Mouse (Mus musculus): Measurements from ENCODE around the gene P2rx4.
"Not testable (repeated sequence)": the region's sequence is repeated elsewhere in the genome, so short reads cannot be mapped to it uniquely, and the experiment has no call there.

Gene P2rx4

GRCm38 (mm10) chr5:122707276-122708181 is at the start of gene P2rx4:
TSS of gene P2rx4 (plus strand) at chr5:122707544.
- DNase-seq (ENCODE audit: low read depth, low spot score) = peak; percentile 36

DNA sequence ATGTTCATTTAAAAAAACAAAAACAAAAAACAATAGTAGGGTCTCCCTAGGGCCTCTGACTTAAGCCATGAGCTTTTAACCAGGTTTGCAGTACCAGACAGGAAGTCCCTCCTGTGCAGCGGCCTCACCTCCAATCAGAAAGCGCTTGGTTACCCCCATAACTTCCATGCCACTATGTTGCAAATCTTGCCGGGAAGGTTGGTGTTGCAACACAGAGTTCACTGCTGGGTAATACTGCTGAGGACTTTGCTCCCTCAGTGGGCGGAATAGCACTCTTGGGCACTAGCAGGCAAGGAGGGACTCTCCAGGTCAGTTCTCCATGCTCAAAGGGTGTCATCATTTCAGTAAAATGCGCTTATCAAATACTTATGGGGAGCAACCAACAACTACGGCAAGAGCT is 44.8 kb upstream of the P2rx4 start:
- no peak for DNase-seq (ENCODE audit: low read depth, low spot score)

DNA sequence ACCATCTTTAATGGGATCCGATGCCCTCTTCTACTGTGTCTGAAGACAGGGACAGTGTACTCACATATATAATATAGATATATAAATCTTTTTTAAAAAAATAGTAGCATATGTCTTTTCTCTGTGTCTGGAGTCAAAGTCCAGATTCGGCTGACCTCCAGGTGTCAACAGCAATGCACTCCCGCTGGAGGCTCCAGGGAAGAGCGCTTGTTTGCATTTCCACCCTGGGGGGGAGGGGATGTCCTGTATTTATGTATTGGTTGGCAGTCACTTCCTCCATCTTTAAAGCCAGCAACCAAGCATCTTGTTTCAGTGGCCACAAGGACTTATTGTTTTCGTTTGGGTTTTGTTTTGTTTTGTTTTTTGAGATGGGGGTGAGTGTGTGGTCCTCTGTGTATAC is 42.3 kb upstream of the P2rx4 start:
- DNase-seq (ENCODE audit: low read depth, low spot score) = no peak

DNA sequence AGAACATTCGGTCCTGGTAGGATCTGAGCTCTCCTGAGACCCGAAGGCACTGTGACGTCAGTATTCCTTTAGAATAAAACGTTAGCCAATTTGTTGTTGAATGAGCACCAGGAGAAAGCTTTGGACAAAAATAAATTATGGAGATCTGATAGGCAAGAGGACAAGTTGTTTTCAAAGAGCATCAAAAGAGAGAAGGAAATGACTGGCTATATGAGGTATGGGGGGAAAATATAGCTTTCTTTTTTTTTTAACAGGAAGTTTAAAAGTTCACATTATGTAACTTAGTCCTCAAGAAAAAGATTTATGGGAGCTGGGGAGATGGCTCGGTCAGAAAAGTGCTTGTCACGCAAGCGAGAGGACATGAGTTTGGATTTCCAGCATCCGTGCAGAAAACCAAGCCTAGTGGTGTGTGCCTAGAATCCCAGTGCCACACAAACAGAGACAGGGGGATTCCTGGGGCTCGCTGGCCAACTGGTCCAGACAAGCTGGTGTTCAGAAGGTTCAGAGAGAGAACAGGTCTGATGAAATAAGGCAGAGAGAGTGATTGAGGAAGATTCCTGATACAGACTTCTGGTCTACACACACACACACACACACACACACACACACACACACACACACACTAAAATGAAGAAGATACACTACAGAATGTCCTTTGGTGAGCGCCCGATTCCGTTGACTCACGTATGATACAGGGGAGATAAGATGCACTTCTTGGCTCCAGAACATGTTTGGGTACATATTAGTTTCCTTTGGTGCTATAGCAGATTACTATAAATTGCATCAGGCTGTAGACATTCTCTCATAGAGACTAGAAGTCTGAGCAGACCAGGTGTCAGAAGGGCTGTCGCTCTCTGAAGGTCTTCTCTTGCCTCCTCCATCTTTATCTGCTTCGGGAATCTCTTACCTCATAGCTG is 38.1 kb upstream of the P2rx4 start:
- no peak for DNase-seq (ENCODE audit: low read depth, low spot score)

DNA sequence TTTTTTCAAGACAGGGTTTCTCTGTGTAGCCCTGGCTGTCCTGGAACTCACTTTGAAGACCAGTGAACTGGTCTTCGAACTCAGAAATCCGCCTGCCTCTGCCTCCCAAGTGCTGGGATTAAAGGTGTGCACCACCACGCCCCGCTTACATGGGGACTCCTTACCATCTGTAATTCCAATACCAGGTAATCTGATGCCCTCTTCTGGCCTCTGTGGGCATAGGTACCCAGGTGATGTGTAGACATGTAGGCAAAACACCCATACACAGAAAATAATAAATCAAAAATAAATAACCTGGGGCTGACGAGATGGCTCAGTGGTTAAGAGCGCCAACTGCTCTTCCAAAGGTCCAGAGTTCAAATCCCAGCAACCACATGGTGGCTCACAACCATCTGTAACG is 35.7 kb upstream of the P2rx4 start:
- DNase-seq (ENCODE audit: low read depth, low spot score) = not testable (repeated sequence)

DNA sequence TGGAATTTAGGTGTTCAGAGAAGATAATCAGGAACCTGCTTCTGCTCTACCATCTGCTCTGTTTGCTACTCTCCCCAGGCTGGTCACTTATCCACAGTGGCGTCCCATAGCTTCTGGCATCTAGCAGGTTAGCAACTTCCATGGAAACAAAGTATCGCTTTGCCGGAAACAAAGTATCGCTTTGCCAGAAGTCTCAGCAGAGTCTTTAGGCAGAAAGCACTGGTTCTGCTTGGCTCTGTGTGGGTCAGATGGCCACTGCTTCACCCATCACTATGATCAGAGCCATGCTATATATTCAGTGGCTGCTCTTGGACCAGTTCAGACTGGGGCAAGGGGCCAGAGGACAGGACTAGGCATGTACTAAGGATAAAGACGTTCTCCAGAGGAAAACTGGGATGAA is 35.0 kb upstream of the P2rx4 start:
- DNase-seq (ENCODE audit: low read depth, low spot score) = no peak

- no peak for DNase-seq (ENCODE audit: low read depth, low spot score)
These were observed 31.3 kb upstream of the P2rx4 start for GRCm38 (mm10) chr5:122676002-122676401.

DNA sequence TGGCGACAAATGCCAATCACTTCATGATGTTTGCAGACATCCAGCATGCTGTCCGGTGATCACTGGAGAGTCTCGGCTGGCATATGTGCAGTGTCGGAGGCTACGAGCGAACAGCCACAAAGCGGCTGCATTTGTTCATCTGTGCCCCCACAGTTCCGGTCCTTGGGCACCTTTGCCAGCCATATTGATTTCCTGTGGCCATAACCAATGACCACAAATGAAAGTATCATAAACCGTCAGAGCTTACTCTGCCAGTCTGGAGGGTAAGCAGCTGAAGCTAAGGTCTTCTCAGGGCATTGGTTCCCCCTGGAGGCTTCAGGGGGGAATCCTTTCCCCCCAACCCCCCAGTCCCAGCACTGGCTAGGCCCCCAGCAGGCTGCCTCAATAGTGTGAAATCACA is 29.4 kb upstream of the P2rx4 start:
- no peak for DNase-seq (ENCODE audit: low read depth, low spot score)

GRCm38 (mm10) chr5:122679881-122680280 is 27.5 kb upstream of the P2rx4 start:
- no peak for DNase-seq (ENCODE audit: low read depth, low spot score)

- no peak for DNase-seq (ENCODE audit: low read depth, low spot score)
These were observed 26.1 kb upstream of the P2rx4 start for GRCm38 (mm10) chr5:122681276-122681675.

DNA sequence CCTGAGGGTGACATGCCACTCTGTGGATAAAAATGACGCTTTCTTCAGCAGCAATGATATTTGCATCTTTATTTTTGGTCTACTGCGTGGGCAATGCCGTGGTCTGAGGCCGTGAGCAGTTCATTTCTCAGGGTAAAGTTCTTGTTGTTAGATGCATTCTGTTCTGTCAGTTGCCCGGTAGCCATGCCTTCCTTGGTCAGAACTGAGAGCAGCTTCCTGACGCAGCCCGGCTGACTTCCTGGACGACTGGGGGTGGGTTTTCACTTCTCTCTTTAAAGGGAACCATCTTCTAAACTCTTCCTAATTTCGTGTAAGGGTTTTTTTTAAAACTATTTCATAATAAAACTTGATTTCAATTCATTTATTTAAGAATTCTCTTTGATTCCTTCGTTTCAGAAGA is 23.4 kb upstream of the P2rx4 start:
- no peak for DNase-seq (ENCODE audit: low read depth, low spot score)

- DNase-seq (ENCODE audit: low read depth, low spot score) = no peak
These were observed 20.0 kb upstream of the P2rx4 start for GRCm38 (mm10) chr5:122687391-122687790.

DNA sequence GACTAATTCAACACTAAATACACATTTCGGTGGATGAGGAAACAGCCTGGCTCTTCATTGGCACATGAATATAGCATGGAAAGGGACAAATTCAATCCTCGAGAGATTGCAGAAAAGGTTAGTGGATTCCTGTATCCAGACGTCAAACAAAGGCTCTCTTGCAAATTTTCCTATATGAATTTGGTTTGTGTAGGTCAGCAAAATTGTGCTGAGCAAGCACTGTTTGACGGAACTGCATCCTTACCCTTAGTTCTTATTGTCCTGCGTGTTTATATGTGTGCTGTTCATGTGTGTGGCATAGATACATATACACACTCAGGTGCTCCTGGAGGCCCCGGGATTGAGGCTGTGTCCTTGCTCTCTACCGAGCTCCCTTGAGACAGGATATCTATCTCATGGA is 18.2 kb upstream of the P2rx4 start:
- DNase-seq (ENCODE audit: low read depth, low spot score) = no peak

DNA sequence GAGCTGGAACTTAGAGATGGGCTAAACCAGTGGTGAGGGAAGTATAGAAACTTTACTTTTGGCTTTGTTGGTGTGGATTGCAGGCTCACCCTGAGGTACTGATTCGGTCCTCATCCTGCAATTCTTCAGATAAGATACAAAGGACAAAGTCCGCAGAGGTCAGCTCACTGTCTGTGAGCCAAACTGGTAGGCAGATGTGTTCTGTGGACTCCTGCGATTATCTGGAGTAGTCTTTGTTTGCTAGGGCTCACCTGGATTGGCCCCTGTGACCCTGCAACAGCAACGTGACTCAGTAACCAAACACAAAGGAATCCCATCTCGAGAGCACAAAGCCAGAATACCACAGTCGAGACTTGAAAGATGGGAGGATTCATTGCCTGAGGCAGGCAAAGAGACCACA is 16.9 kb upstream of the P2rx4 start:
- no peak for DNase-seq (ENCODE audit: low read depth, low spot score)

GRCm38 (mm10) chr5:122693431-122694207 is 13.7 kb upstream of the P2rx4 start:
- no peak for DNase-seq (ENCODE audit: low read depth, low spot score)

GRCm38 (mm10) chr5:122695516-122695915 is 11.8 kb upstream of the P2rx4 start:
- DNase-seq (ENCODE audit: low read depth, low spot score) = no peak

GRCm38 (mm10) chr5:122698041-122698700 is 9.2 kb upstream of the P2rx4 start:
- no peak for DNase-seq (ENCODE audit: low read depth, low spot score)

GRCm38 (mm10) chr5:122698701-122699060 is 8.7 kb upstream of the P2rx4 start:
- no peak for DNase-seq (ENCODE audit: low read depth, low spot score)

DNA sequence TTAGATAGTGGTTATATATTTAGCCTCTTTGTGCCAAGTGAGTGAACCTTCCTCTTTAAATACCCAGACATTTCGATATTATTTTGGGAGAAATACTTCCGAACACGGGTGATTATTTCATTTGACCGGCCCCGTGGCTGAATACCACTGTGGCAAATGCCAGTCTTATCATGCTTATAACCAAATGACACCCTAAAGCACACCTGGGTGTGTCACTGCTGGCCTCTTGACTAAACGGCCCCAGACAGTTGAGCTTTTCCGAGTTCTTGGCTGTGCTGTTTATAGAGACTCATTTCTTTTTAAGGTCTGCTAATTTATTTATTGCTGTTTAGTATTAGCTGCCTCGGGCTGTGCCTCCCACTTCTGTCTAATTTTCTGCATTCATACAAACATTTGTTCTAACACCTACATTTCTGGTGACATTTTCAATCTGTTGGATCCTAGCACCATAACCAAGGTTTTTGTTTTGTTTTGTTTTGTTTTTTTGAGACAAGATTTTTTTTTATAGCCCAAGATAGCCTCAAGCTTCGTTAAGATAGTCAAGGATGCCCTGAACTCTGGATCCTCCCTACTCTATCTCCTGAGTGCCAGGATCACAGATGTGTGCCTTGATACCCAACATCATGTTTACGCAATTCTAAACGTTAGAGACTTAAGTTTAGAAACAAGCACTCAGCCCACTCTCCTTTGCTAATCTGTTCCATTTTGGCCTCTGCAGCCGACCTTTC is 7.1 kb upstream of the P2rx4 start:
- no peak for DNase-seq (ENCODE audit: low read depth, low spot score)

- DNase-seq (ENCODE audit: low read depth, low spot score) = no peak
These were observed 6.5 kb upstream of the P2rx4 start for GRCm38 (mm10) chr5:122700837-122701212.

DNA sequence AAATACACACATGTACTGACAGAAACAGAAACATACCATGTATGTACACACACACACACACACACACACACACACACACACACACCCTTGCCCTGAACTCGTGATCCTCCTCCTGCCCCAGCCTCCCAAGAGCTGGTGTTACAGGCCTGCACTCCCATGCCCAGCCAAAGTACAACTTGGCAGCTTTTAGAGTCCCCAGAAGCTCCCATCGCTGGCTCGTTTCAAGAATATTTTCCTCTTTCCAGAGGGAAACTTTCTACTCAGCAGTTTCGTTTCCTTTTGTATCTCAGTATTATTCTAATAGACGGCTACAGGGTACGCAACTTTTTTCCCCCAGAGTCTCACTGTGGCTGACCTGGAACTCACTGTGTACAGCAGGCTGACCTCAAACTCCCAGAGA is 5.2 kb upstream of the P2rx4 start:
- no peak for DNase-seq (ENCODE audit: low read depth, low spot score)
